Mouse (Mus musculus): ENCODE results near the gene Ppm1k. TPM values are rescaled to one million over a fixed set of nuclear protein-coding genes. Genes with fewer than 3 reads are reported as not detected.
"Not testable (repeated sequence)": the region's sequence is repeated elsewhere in the genome, so short reads cannot be mapped to it uniquely, and the experiment has no call there.

Ppm1k gene
- polyA plus RNA-seq, 1 experiment = 39.6 TPM

- no peak overlapping the region for H3K27ac ChIP-seq (ENCODE audit: insufficient read depth, low read length)
- H3K4me1 ChIP-seq (ENCODE audit: control insufficient read depth, insufficient read depth, low read length) = no peaks in the 10 kb centered on the region
- TF ChIP-seq CTCF (IDR thresholded peaks at IDR 0.05; ENCODE audit: extremely low read depth, insufficient read depth, low read length) (no peak), POLR2A (IDR thresholded peaks at IDR 0.05; ENCODE audit: extremely low read depth, insufficient read depth, low read length) (no peak)
- no peak overlapping the region for H3K4me3 ChIP-seq (ENCODE audit: insufficient read depth, low read length)
These were observed 22.6 kb upstream of the Ppm1k start for GRCm38 (mm10) chr6:57557796-57558317.

DNA sequence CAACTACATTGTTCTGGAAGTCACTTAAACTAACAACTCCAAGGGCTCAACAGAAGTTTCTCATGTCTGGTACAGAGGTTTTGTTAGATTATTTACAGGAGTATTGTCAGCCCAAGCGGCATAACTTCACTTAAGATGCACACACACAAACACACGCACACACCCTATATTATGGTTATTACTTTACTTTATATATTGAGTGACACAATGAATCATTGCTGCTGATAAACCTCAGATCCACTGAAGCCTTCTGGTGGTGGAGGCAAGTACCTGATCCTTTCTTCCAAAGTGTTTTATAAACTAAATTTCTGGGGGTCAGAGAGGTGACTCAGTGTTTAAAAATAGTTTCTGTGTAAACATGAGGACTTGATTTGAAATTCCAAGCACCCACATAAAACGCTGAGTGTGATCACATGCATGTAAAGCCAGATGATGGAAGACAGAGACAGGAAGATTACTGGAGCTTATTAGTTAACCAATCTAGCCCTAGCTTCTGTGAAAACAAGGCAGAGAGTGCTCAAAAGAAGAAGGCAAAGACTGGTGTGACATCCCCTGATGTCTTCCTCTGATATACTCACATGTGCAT is 16.0 kb upstream of the Ppm1k start:
- Histone ChIP-seq H3K27ac (ENCODE audit: insufficient read depth, low read length) (no peak overlapping the region), H3K4me3 (ENCODE audit: insufficient read depth, low read length) (no peak overlapping the region), H3K4me1 (ENCODE audit: control insufficient read depth, insufficient read depth, low read length) (no peaks in the 10 kb centered on the region)
- no peak for TF ChIP-seq CTCF (IDR thresholded peaks at IDR 0.05; ENCODE audit: extremely low read depth, insufficient read depth, low read length)
- TF ChIP-seq POLR2A (IDR thresholded peaks at IDR 0.05; ENCODE audit: extremely low read depth, insufficient read depth, low read length) = no peak

DNA sequence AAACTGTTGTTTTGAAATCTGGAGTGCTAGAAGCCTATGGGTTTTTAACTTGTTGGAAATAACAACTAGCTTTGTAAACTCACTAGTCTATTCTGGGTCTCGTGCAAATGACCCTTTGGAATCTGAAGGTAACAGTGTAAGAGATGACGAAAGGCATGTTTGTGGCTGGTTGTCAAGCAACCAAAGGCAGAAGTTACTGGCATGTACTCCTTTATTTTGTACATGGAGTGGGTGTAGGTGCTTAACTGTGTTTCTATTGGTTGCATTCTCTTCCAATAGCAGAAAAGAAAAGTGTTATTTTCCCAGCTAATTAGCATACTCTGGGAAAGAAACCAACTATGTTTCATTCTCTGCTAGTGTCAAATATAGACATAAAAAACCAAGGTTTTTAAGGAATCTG is 9.6 kb upstream of the Ppm1k start:
- Histone ChIP-seq H3K4me1 (ENCODE audit: control insufficient read depth, insufficient read depth, low read length) (no peaks in the 10 kb centered on the region; the same call in 1 of the 2 replicates), H3K4me3 (ENCODE audit: insufficient read depth, low read length) (no peak overlapping the region), H3K27ac (ENCODE audit: insufficient read depth, low read length) (no peak overlapping the region)
- no peak for TF ChIP-seq POLR2A (IDR thresholded peaks at IDR 0.05; ENCODE audit: extremely low read depth, insufficient read depth, low read length)
- TF ChIP-seq CTCF (IDR thresholded peaks at IDR 0.05; ENCODE audit: extremely low read depth, insufficient read depth, low read length) = no peak

DNA sequence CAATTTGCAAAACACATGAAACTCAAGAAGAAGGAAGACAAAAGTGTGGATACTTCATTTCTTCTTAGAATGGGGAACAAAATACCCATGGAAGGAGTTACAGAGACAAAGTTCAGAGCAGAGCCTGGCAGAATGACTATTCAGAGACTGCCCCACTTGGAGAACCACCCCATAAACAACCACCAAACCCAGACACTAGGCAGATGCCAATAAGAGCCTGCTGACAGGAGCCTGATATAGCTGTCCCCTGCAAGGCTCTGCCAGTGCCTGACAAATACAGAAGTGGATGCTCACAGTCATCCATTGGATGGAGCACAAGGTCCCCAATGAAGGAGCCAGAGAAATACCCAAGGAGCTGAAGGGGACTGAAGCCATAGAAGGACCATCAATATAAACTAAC is 8.3 kb upstream of the Ppm1k start:
- not testable (repeated sequence) for H3K4me3 ChIP-seq (ENCODE audit: insufficient read depth, low read length); H3K4me1 ChIP-seq (ENCODE audit: control insufficient read depth, insufficient read depth, low read length); H3K27ac ChIP-seq (ENCODE audit: insufficient read depth, low read length)

DNA sequence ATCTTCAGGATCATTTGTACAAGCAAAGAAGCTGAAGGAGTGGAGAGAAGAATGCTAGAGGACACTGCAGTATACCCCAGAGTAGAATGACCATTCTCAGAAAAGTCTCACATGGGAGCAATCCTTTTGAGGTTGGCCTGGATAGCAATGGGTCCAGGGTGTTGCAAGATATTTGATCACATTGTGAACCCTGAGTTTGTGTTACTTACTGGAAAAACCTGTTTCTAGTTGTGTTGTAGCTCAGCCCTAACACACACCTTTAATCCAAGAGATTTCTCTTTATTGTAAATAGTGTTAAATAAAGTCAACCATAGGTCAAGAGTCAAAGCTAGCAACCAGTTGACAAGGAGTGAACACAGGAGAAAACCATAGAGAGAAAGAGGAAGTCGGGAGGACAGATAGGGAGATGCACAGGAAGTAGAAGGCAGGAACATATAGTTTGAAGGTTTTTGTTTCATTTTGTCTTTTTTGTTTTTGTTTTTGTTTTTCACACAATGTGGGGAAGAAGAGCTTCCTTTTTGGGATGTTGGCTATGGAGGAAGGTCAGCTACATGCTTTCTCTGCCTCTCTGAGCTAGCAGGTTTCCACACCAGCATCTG is 6.6 kb upstream of the Ppm1k start:
- Histone ChIP-seq H3K27ac (ENCODE audit: insufficient read depth, low read length) (no peak overlapping the region), H3K4me3 (ENCODE audit: insufficient read depth, low read length) (no peak overlapping the region), H3K4me1 (ENCODE audit: control insufficient read depth, insufficient read depth, low read length) (no peaks in the 10 kb centered on the region; the same call in 1 of the 2 replicates)
- TF ChIP-seq CTCF (IDR thresholded peaks at IDR 0.05; ENCODE audit: extremely low read depth, insufficient read depth, low read length) = no peak
- TF ChIP-seq POLR2A (IDR thresholded peaks at IDR 0.05; ENCODE audit: extremely low read depth, insufficient read depth, low read length) = no peak

DNA sequence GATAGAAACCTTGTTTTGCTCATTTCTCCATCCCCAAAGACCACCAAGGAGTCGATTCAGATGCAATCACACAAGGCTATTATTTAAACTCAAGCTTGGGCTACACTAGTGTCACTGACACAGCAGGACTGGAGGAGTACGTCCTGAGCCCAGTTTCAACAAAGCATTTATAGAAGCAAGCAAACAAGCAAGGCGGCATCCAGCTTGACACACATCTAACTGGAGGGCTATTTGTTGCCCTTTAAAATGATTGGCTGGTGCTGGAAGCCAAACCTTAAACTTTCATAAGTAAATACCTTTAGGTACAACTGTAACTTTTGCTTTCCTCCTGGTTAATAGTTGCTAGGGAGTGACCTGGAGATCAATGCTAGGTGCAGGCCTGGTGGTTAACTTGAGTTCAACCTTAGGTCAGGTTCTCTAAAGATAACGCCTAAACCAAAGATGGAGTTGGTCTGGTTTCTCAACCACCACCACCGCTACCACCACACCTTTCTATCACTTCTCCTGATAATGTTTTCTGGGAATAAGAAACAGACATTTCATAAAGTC is 5.8 kb upstream of the Ppm1k start:
- Histone ChIP-seq H3K27ac (ENCODE audit: insufficient read depth, low read length) (no peak overlapping the region), H3K4me1 (ENCODE audit: control insufficient read depth, insufficient read depth, low read length) (no peaks in the 10 kb centered on the region; the same call in 1 of the 2 replicates), H3K4me3 (ENCODE audit: insufficient read depth, low read length) (no peak overlapping the region)
- TF ChIP-seq CTCF (IDR thresholded peaks at IDR 0.05; ENCODE audit: extremely low read depth, insufficient read depth, low read length) = no peak
- TF ChIP-seq POLR2A (IDR thresholded peaks at IDR 0.05; ENCODE audit: extremely low read depth, insufficient read depth, low read length) = no peak

GRCm38 (mm10) chr6:57537887-57538286 is 2.6 kb upstream of the Ppm1k start:
- H3K4me1 ChIP-seq (ENCODE audit: control insufficient read depth, insufficient read depth, low read length) = peaks cover 2% of the 10 kb centered on the region; the same call in 1 of the 2 replicates
- H3K27ac ChIP-seq (ENCODE audit: insufficient read depth, low read length) = no peak overlapping the region
- no peak overlapping the region for H3K4me3 ChIP-seq (ENCODE audit: insufficient read depth, low read length)
- TF ChIP-seq POLR2A (IDR thresholded peaks at IDR 0.05; ENCODE audit: extremely low read depth, insufficient read depth, low read length) = no peak
- no peak for TF ChIP-seq CTCF (IDR thresholded peaks at IDR 0.05; ENCODE audit: extremely low read depth, insufficient read depth, low read length)

DNA sequence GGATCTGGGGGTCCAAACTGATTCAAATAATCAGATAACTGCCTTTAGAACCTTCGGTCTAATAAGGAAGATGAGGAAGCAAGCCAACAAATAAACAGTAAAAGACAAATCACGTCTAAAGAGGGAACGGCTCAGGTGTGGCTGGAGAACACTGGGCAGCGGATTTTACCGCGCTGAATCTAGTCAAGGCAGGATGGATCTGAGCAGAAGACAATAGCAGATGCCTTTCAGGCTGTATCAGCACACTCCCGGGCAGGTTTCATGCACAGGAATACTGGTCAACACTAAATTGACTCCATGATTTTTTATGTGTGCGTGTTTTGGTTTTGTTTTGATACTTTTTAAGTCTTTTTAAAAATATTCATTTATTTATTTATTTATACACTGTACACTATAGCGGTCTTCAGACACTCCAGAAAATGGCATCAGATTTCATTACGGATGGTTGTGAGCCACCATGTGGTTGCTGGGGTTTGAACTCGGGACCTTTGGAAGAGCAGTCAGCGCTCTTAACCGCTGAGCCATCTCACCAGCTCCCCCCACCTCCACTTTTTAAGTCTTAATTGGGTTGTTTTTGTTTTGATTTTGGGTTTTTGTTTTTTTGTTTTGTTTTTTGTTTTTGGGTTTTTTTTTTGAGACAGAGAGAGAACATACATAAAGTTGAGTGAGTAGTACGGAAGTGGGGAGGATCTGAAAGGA is 852 bp upstream of the Ppm1k start:
- peaks cover 4% of the 10 kb centered on the region for H3K4me1 ChIP-seq (ENCODE audit: control insufficient read depth, insufficient read depth, low read length)
- peak overlapping the region; percentile 82 for H3K4me3 ChIP-seq (ENCODE audit: insufficient read depth, low read length)
- 0 out of 2 replicates have a peak overlapping the region, but pooled peaks have one; percentile 15 for H3K27ac ChIP-seq (ENCODE audit: insufficient read depth, low read length)
- TF ChIP-seq POLR2A (IDR thresholded peaks at IDR 0.05; ENCODE audit: extremely low read depth, insufficient read depth, low read length) (no peak), CTCF (IDR thresholded peaks at IDR 0.05; ENCODE audit: extremely low read depth, insufficient read depth, low read length) (no peak)

DNA sequence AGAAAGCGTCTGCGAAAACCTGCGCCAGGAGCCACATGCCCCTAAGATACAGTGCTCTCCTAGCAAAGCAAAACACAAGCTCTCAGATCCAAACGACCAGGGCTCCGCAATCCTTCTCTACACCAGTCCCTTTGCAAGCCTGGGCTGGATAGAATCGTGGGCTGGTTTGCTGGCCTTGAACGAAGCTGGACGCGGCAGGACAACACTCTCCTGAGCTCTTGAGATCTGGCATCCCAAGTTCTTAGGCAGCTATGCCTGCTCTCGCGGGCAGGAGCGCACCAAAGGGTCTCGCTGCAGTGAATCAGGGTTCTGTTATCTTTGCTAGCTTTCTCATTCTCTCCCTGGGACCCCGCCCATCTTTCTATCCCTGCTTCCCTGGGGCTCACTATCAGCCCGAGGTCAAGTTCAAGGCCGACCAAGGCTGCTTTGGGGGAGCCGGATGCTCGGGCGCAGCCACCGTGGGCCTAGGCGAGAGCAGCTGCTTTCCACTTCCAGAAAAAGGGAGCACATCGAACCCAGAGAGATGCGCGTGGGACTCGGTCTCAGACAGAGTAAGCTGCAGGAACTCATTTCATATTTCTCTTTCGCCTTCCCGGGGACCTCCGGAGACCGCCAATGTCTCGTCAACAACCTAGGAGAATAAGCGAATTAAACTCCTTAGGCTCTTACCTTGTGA is 519 bp downstream of the Ppm1k start:
- TF ChIP-seq POLR2A (IDR thresholded peaks at IDR 0.05; ENCODE audit: extremely low read depth, insufficient read depth, low read length) (no peak), CTCF (IDR thresholded peaks at IDR 0.05; ENCODE audit: extremely low read depth, insufficient read depth, low read length) (no peak)
- Histone ChIP-seq H3K27ac (ENCODE audit: insufficient read depth, low read length) (peak overlapping the region; percentile 70), H3K4me3 (ENCODE audit: insufficient read depth, low read length) (peak overlapping the region; percentile 82), H3K4me1 (ENCODE audit: control insufficient read depth, insufficient read depth, low read length) (peaks cover 4% of the 10 kb centered on the region)

Measured in cortical plate, adult 2 months (tissue).